Mouse (Mus musculus) forebrain, embryonic 13.5 days (tissue): ENCODE measurements at regions not wholly inside any gene's neighbourhood (a gene's known extent, or its start where the extent isn't known, plus 50 kb on each side); places are given as distances from the start of the nearest gene placed in this dataset.
A peak's percentile ranks its signal among the peaks of the same experiment; 100 is the strongest.

Experiments used
- ATAC-seq: fragments of 200-750 bp; cut with Nextera tagmentation; 2 replicates; pipeline ENCODE4 v1.8.0; 2017
- H3K27ac ChIP-seq: fragments of 300-500 bp; sonication (generic); 2 replicates; pipeline ENCODE4 v1.5.1; 2015; ENCODE audit warnings: inconsistent platforms, mild to moderate bottlenecking, moderate library complexity
- H3K27me3 ChIP-seq: fragments of 300-500 bp; sonication (generic); 2 replicates; pipeline ENCODE4 v1.6.1; 2015; ENCODE audit warnings: mild to moderate bottlenecking, inconsistent platforms
- H3K36me3 ChIP-seq: fragments of 300-500 bp; sonication (generic); 2 replicates; pipeline ENCODE4 v1.6.1; 2015; ENCODE audit warnings: mild to moderate bottlenecking, inconsistent platforms; ENCODE audit not compliant: poor library complexity, severe bottlenecking
- H3K4me1 ChIP-seq: fragments of 300-500 bp; sonication (generic); 2 replicates; pipeline ENCODE4 v1.6.1; 2015; ENCODE audit warnings: inconsistent platforms
- H3K4me2 ChIP-seq: fragments of 300-500 bp; sonication (generic); 2 replicates; pipeline ENCODE4 v1.6.1; 2015; ENCODE audit warnings: inconsistent platforms, mild to moderate bottlenecking, moderate library complexity
- H3K4me3 ChIP-seq: fragments of 300-500 bp; sonication (generic); 2 replicates; pipeline ENCODE4 v1.5.1; 2015; ENCODE audit warnings: mild to moderate bottlenecking, inconsistent platforms
- H3K9ac ChIP-seq: fragments of 300-500 bp; sonication (generic); 2 replicates; pipeline ENCODE4 v1.6.1; 2015; ENCODE audit warnings: mild to moderate bottlenecking, inconsistent platforms
- H3K9me3 ChIP-seq: fragments of 300-500 bp; sonication (generic); replicated peaks from 2 replicates; pipeline ENCODE4 v1.6.1; 2016; ENCODE audit warnings: inconsistent platforms
- WGBS: fragments of 180-500 bp; shearing (Covaris S2); methylation state at CpG from one replicate; pipeline ENCODE4 v1.1.7; 2015; 5-methylcytosine and 5-hydroxymethylcytosine counted together

DNA sequence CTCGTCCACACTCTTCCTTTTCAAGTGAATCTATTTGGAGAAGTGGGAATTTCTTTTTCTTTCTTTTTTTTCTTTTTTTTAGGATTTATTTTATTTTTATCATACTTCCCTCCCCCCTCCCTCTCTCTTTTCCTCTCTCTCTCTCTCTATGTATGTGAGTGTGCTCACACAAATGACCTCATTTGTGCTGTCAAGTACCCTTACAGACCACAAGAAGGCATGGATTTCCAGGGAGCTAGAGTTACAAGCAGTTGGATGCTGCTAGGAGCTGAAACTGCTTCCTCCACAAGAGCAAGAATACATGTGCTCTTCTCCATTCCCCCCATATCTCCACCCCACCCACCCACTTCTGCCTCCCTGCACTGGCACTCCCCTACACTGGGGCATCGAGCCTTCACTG is 94.6 kb upstream of the Man2a1 start:
- no peak overlapping the region for H3K4me3 ChIP-seq
- H3K36me3 ChIP-seq: no peaks in the 10 kb centered on the region
- no peak overlapping the region for H3K9ac ChIP-seq
- H3K4me2 ChIP-seq: no peak overlapping the region
- WGBS: 79% methylated on average over 2 of the region's 2 CpGs
- no peaks in the 10 kb centered on the region for H3K9me3 ChIP-seq
- no peak for ATAC-seq
- no peaks in the 10 kb centered on the region for H3K4me1 ChIP-seq
- no peaks in the 10 kb centered on the region for H3K27me3 ChIP-seq
- H3K27ac ChIP-seq: no peak overlapping the region

GRCm38 (mm10) chr17:64511139-64511779 is 89.3 kb upstream of the Man2a1 start:
- H3K27ac ChIP-seq: no peak overlapping the region
- H3K4me1 ChIP-seq: no peaks in the 10 kb centered on the region
- H3K36me3 ChIP-seq: no peaks in the 10 kb centered on the region
- no peak overlapping the region for H3K4me3 ChIP-seq
- no peak for ATAC-seq
- H3K27me3 ChIP-seq: no peaks in the 10 kb centered on the region
- no peak overlapping the region for H3K4me2 ChIP-seq
- no peaks in the 10 kb centered on the region for H3K9me3 ChIP-seq
- WGBS: 79% methylated on average over 3 of the region's 3 CpGs
- no peak overlapping the region for H3K9ac ChIP-seq

GRCm38 (mm10) chr17:64522213-64522612 is 78.3 kb upstream of the Man2a1 start:
- Histone ChIP-seq H3K4me1 (no peaks in the 10 kb centered on the region), H3K9ac (no peak overlapping the region), H3K27me3 (no peaks in the 10 kb centered on the region), H3K9me3 (no peaks in the 10 kb centered on the region), H3K4me3 (no peak overlapping the region), H3K27ac (no peak overlapping the region), H3K4me2 (no peak overlapping the region), H3K36me3 (no peaks in the 10 kb centered on the region)
- ATAC-seq: no peak
- WGBS: 74% methylated on average over 8 of the region's 8 CpGs

GRCm38 (mm10) chr17:64523899-64524298 is 76.6 kb upstream of the Man2a1 start:
- Histone ChIP-seq H3K36me3 (no peaks in the 10 kb centered on the region), H3K9ac (no peak overlapping the region), H3K9me3 (no peaks in the 10 kb centered on the region), H3K4me1 (peaks cover 5% of the 10 kb centered on the region; the same call in 1 of the 2 replicates), H3K27me3 (no peaks in the 10 kb centered on the region), H3K4me2 (no peak overlapping the region), H3K4me3 (no peak overlapping the region), H3K27ac (no peak overlapping the region)
- WGBS: 92% methylated on average over 8 of the region's 8 CpGs
- ATAC-seq: no peak

GRCm38 (mm10) chr17:64527817-64528216 is 72.7 kb upstream of the Man2a1 start:
- no peak overlapping the region for H3K9ac ChIP-seq
- H3K27ac ChIP-seq: no peak overlapping the region
- 38% methylated on average over 7 of the region's 7 CpGs for WGBS
- H3K4me2 ChIP-seq: no peak overlapping the region
- H3K4me3 ChIP-seq: no peak overlapping the region
- no peaks in the 10 kb centered on the region for H3K27me3 ChIP-seq
- H3K9me3 ChIP-seq: no peaks in the 10 kb centered on the region
- no peaks in the 10 kb centered on the region for H3K36me3 ChIP-seq
- peaks cover 5% of the 10 kb centered on the region; the same call in 1 of the 2 replicates for H3K4me1 ChIP-seq
- ATAC-seq: peak; percentile 27; the same call in 1 of the 2 replicates

- H3K36me3 ChIP-seq: no peaks in the 10 kb centered on the region
- WGBS: 91% methylated on average over 7 of the region's 7 CpGs
- no peak overlapping the region for H3K9ac ChIP-seq
- no peak overlapping the region for H3K27ac ChIP-seq
- ATAC-seq: no peak
- no peak overlapping the region for H3K4me2 ChIP-seq
- no peaks in the 10 kb centered on the region for H3K27me3 ChIP-seq
- H3K9me3 ChIP-seq: no peaks in the 10 kb centered on the region
- H3K4me3 ChIP-seq: no peak overlapping the region
- peaks cover 5% of the 10 kb centered on the region; the same call in 1 of the 2 replicates for H3K4me1 ChIP-seq
Measured at GRCm38 (mm10) chr17:64528476-64528875, 72.1 kb upstream of the Man2a1 start.

- H3K4me1 ChIP-seq: peaks cover 5% of the 10 kb centered on the region; the same call in 1 of the 2 replicates
- H3K9ac ChIP-seq: no peak overlapping the region
- no peak overlapping the region for H3K27ac ChIP-seq
- H3K4me2 ChIP-seq: no peak overlapping the region
- H3K9me3 ChIP-seq: no peaks in the 10 kb centered on the region
- WGBS: 86% methylated on average over 14 of the region's 14 CpGs
- no peak overlapping the region for H3K4me3 ChIP-seq
- no peaks in the 10 kb centered on the region for H3K27me3 ChIP-seq
- no peak for ATAC-seq
- H3K36me3 ChIP-seq: no peaks in the 10 kb centered on the region
Measured at GRCm38 (mm10) chr17:64529296-64529994, 71.1 kb upstream of the Man2a1 start.

GRCm38 (mm10) chr17:64531150-64531549 is 69.4 kb upstream of the Man2a1 start:
- 81% methylated on average over 7 of the region's 7 CpGs for WGBS
- Histone ChIP-seq H3K4me2 (no peak overlapping the region), H3K36me3 (no peaks in the 10 kb centered on the region), H3K27me3 (no peaks in the 10 kb centered on the region), H3K9ac (no peak overlapping the region), H3K4me1 (peaks cover 5% of the 10 kb centered on the region; the same call in 1 of the 2 replicates), H3K9me3 (no peaks in the 10 kb centered on the region), H3K4me3 (no peak overlapping the region), H3K27ac (no peak overlapping the region)
- no peak for ATAC-seq

- H3K4me2 ChIP-seq: no peak overlapping the region
- no peaks in the 10 kb centered on the region for H3K36me3 ChIP-seq
- H3K9me3 ChIP-seq: no peaks in the 10 kb centered on the region
- no peak overlapping the region for H3K27ac ChIP-seq
- no peaks in the 10 kb centered on the region for H3K27me3 ChIP-seq
- 84% methylated on average over 4 of the region's 4 CpGs for WGBS
- H3K9ac ChIP-seq: no peak overlapping the region
- peaks cover 17% of the 10 kb centered on the region; the same call in 1 of the 2 replicates for H3K4me1 ChIP-seq
- H3K4me3 ChIP-seq: no peak overlapping the region
- ATAC-seq: no peak
Measured at GRCm38 (mm10) chr17:64534323-64534722, 66.2 kb upstream of the Man2a1 start.

GRCm38 (mm10) chr17:64538520-64538953 is 62.0 kb upstream of the Man2a1 start:
- Histone ChIP-seq H3K4me3 (no peak overlapping the region), H3K27me3 (no peaks in the 10 kb centered on the region), H3K9me3 (no peaks in the 10 kb centered on the region), H3K9ac (peak overlapping the region; percentile 12; the same call in 1 of the 2 replicates), H3K4me2 (peak overlapping the region; percentile 39), H3K36me3 (no peaks in the 10 kb centered on the region), H3K4me1 (peaks cover 18% of the 10 kb centered on the region; the same call in 1 of the 2 replicates), H3K27ac (peak overlapping the region; percentile 69)
- 21% methylated on average over 10 of the region's 10 CpGs for WGBS
- ATAC-seq: peak; percentile 44; the same call in 1 of the 2 replicates

GRCm38 (mm10) chr17:64540411-64540810 is 60.1 kb upstream of the Man2a1 start:
- Histone ChIP-seq H3K36me3 (no peaks in the 10 kb centered on the region), H3K9ac (no peak overlapping the region), H3K27me3 (no peaks in the 10 kb centered on the region), H3K27ac (no peak overlapping the region), H3K4me1 (peaks cover 18% of the 10 kb centered on the region; the same call in 1 of the 2 replicates), H3K4me3 (no peak overlapping the region), H3K4me2 (no peak overlapping the region), H3K9me3 (no peaks in the 10 kb centered on the region)
- WGBS: 65% methylated on average over 8 of the region's 8 CpGs
- peak; percentile 76 for ATAC-seq

- Histone ChIP-seq H3K4me3 (no peak overlapping the region), H3K4me1 (peaks cover 6% of the 10 kb centered on the region; the same call in 1 of the 2 replicates), H3K9me3 (no peaks in the 10 kb centered on the region), H3K27ac (no peak overlapping the region), H3K36me3 (no peaks in the 10 kb centered on the region), H3K27me3 (no peaks in the 10 kb centered on the region), H3K4me2 (no peak overlapping the region), H3K9ac (no peak overlapping the region)
- WGBS: 42% methylated on average over 7 of the region's 7 CpGs
- ATAC-seq: peak; percentile 93
Measured at GRCm38 (mm10) chr17:64548536-64548935, 52.0 kb upstream of the Man2a1 start.
